Mouse (Mus musculus): ENCODE measurements at regions not wholly inside any gene's neighbourhood (a gene's known extent, or its start where the extent isn't known, plus 50 kb on each side); places are given as distances from the start of the nearest gene placed in this dataset.

GRCm38 (mm10) chr1:119329693-119330434, 92.2 kb downstream of the Inhbb start:
- TF ChIP-seq ZC3H11A (IDR thresholded peaks at IDR 0.05; ENCODE audit: borderline replicate concordance, low read depth, low read length): no peak
- TF ChIP-seq MAFK (IDR thresholded peaks at IDR 0.05; ENCODE audit: insufficient read depth, low read depth, low read length): no peak
